Mouse (Mus musculus) CD4-positive, CD25-positive, alpha-beta regulatory T cell, adult 4 months (primary cell): Measurements from ENCODE around the gene Cdh12. TPM values are rescaled to one million over a fixed set of nuclear protein-coding genes. Genes with fewer than 3 reads are reported as not detected.

Source experiments
- ATAC-seq: one replicate; pipeline ENCODE4 v1.8.0; 2017
- polyA plus RNA-seq, 2 experiments: library from polyadenylated mRNA; unstranded; fragments of 100-300 nt; shearing (Covaris generic); gene quantifications; one replicate each; pipeline ENCODE4 v1.2.1; 2017

Gene Cdh12
- polyA plus RNA-seq, 2 experiments from 2014 or later, result not detected

- ATAC-seq, result no peak
These were observed 944.0 kb downstream of the Cdh12 start for GRCm38 (mm10) chr15:21393080-21393479.

GRCm38 (mm10) chr15:21405196-21405595, 956.1 kb downstream of the Cdh12 start:
- ATAC-seq, result no peak

- no peak for ATAC-seq
These were observed 958.4 kb downstream of the Cdh12 start for GRCm38 (mm10) chr15:21407324-21408044.

GRCm38 (mm10) chr15:21437347-21437746, 988.3 kb downstream of the Cdh12 start:
- ATAC-seq, result no peak

GRCm38 (mm10) chr15:21437924-21438323, 988.9 kb downstream of the Cdh12 start:
- no peak for ATAC-seq

GRCm38 (mm10) chr15:21458098-21458497, 1009.0 kb downstream of the Cdh12 start:
- no peak for ATAC-seq

GRCm38 (mm10) chr15:21519355-21519869, 1070.3 kb downstream of the Cdh12 start:
- ATAC-seq, result no peak

GRCm38 (mm10) chr15:21530804-21531203, 1081.7 kb downstream of the Cdh12 start:
- no peak for ATAC-seq

GRCm38 (mm10) chr15:21536909-21537308, 1087.8 kb downstream of the Cdh12 start:
- no peak for ATAC-seq

- no peak for ATAC-seq
These were observed 1095.7 kb downstream of the Cdh12 start for GRCm38 (mm10) chr15:21544786-21545185.

GRCm38 (mm10) chr15:21555981-21556380, 1106.9 kb downstream of the Cdh12 start:
- no peak for ATAC-seq

- no peak for ATAC-seq
These were observed 1117.4 kb downstream of the Cdh12 start for GRCm38 (mm10) chr15:21566314-21567051.

GRCm38 (mm10) chr15:21604510-21604909, 1155.4 kb downstream of the Cdh12 start:
- ATAC-seq, result no peak

Other genes with a start within 250 kb of the Cdh12 start
- gene Acot10, start 217.5 kb downstream of the Cdh12 start, polyA plus RNA-seq, result under 1 TPM in 1 of 2 experiments, not detected in 1; 0.48 TPM